Mouse (Mus musculus) midbrain, postnatal 0 days (tissue): ENCODE results near the gene Ggt6. TPM values are rescaled to one million over a fixed set of nuclear protein-coding genes. Genes with fewer than 3 reads are reported as not detected.
A peak's percentile ranks its signal among the peaks of the same experiment; 100 is the strongest.

Experiments
- ATAC-seq: fragments of 200-750 bp; cut with Nextera tagmentation; 2 replicates; pipeline ENCODE4 v1.8.0; 2017; ENCODE audit warnings: moderate number of reproducible peaks, mild to moderate bottlenecking, moderate TSS enrichment, moderate library complexity; ENCODE audit not compliant: low FRiP score
- DNase-seq: peaks from one replicate; pipeline ENCODE4 v3.0.0-alpha.2; 2015; ENCODE audit warnings: low spot score
- H3K27ac ChIP-seq: fragments of 300-500 bp; sonication (generic); 2 replicates; pipeline ENCODE4 v1.5.1; 2014; ENCODE audit warnings: low read depth, mild to moderate bottlenecking, low read length, mixed read lengths
- H3K27me3 ChIP-seq: fragments of 300-500 bp; sonication (generic); 2 replicates; pipeline ENCODE4 v1.6.1; 2014; ENCODE audit warnings: low read length, control low read depth, mixed read lengths; ENCODE audit not compliant: insufficient read depth
- H3K36me3 ChIP-seq: fragments of 300-500 bp; sonication (generic); 2 replicates; pipeline ENCODE4 v1.6.1; 2014; ENCODE audit warnings: low read length, control low read depth, mixed read lengths; ENCODE audit not compliant: insufficient read depth
- H3K4me1 ChIP-seq: fragments of 300-500 bp; sonication (generic); 2 replicates; pipeline ENCODE4 v1.6.1; 2014; ENCODE audit warnings: mild to moderate bottlenecking, control low read depth, antibody characterized with exemption, low read length, mixed read lengths; ENCODE audit not compliant: insufficient read depth
- H3K4me2 ChIP-seq: fragments of 300-500 bp; sonication (generic); 2 replicates; pipeline ENCODE4 v1.6.1; 2014; ENCODE audit warnings: low read depth, mild to moderate bottlenecking, low read length, mixed read lengths; ENCODE audit not compliant: poor library complexity, severe bottlenecking
- H3K4me3 ChIP-seq: fragments of 300-500 bp; sonication (generic); 2 replicates; pipeline ENCODE4 v1.5.1; 2014; ENCODE audit warnings: low read depth, mild to moderate bottlenecking, low read length, moderate library complexity
- H3K9ac ChIP-seq: fragments of 300-500 bp; sonication (generic); replicated peaks from 2 replicates; pipeline ENCODE4 v1.6.1; 2014; ENCODE audit warnings: mild to moderate bottlenecking, low read length, moderate library complexity, mixed read lengths; ENCODE audit not compliant: poor library complexity, severe bottlenecking
- H3K9me3 ChIP-seq: fragments of 300-500 bp; sonication (generic); 2 replicates; pipeline ENCODE4 v1.6.1; 2016; ENCODE audit warnings: low read length, control low read depth
- CTCF ChIP-seq: IDR thresholded peaks from 2 replicates; pipeline ENCODE4 v1.5.1; 2016; ENCODE audit warnings: antibody characterized with exemption, mild to moderate bottlenecking
- WGBS: fragments of 180-500 bp; shearing (Covaris S2); extraction: QIAGEN DNeasy Blood & Tissue Kit; methylation state at CpG from one replicate; pipeline ENCODE4 v1.1.7; 2014; 5-methylcytosine and 5-hydroxymethylcytosine counted together
- polyA plus RNA-seq: library from polyadenylated mRNA; unstranded; fragments of >200 nt; fragmentation: Nextera tagmentation; extraction: Ambion mirVana; gene quantifications from 2 replicates; pipeline ENCODE4 v1.2.1, GENCODE M21; 2015
- total RNA-seq: library from RNA; depleted of rRNA; stranded (reverse); fragments of >200 nt; gene quantifications from 2 replicates; pipeline ENCODE4 v1.2.3, GENCODE M21; 2014

The Ggt6 gene
- total and polyA plus RNA-seq, 2 experiments from 2014 or later = 1.4 TPM; not detected in 1

- no peaks in the 10 kb centered on the region for H3K4me1 ChIP-seq
- H3K9me3 ChIP-seq = no peaks in the 10 kb centered on the region
- ATAC-seq (no peak), DNase-seq (no peak)
- H3K27ac ChIP-seq = no peak overlapping the region
- no peaks in the 10 kb centered on the region for H3K27me3 ChIP-seq
- H3K36me3 ChIP-seq = peaks cover 9% of the 10 kb centered on the region; the same call in 1 of the 2 replicates
- no peak overlapping the region for H3K4me2 ChIP-seq
- 79% methylated on average over 6 of the region's 6 CpGs for WGBS
- H3K4me3 ChIP-seq = no peak overlapping the region
- TF ChIP-seq CTCF = no peak
- 0 out of 2 replicates have a peak overlapping the region, but pooled peaks have one; percentile 14 for H3K9ac ChIP-seq
Measured at GRCm38 (mm10) chr11:72471381-72471780, 36.1 kb downstream of the Ggt6 start.

- H3K4me2 ChIP-seq = no peak overlapping the region
- H3K9me3 ChIP-seq = no peaks in the 10 kb centered on the region
- H3K27ac ChIP-seq = no peak overlapping the region
- no peaks in the 10 kb centered on the region for H3K27me3 ChIP-seq
- ATAC-seq (no peak), DNase-seq (no peak)
- no peaks in the 10 kb centered on the region for H3K4me1 ChIP-seq
- H3K9ac ChIP-seq = no peak overlapping the region
- H3K36me3 ChIP-seq = peaks cover 9% of the 10 kb centered on the region; the same call in 1 of the 2 replicates
- H3K4me3 ChIP-seq = no peak overlapping the region
- TF ChIP-seq CTCF = no peak
- WGBS = 91% methylated on average over 4 of the region's 4 CpGs
Measured at GRCm38 (mm10) chr11:72473540-72473939, 38.2 kb downstream of the Ggt6 start.

- Histone ChIP-seq H3K4me3 (no peak overlapping the region), H3K27me3 (no peaks in the 10 kb centered on the region), H3K9me3 (no peaks in the 10 kb centered on the region), H3K36me3 (peaks cover 9% of the 10 kb centered on the region; the same call in 1 of the 2 replicates), H3K4me2 (no peak overlapping the region), H3K4me1 (no peaks in the 10 kb centered on the region), H3K9ac (no peak overlapping the region), H3K27ac (no peak overlapping the region)
- DNase-seq = no peak
- no peak for ATAC-seq
- WGBS = 85% methylated on average over 3 of the region's 3 CpGs
- TF ChIP-seq CTCF = no peak
Measured at GRCm38 (mm10) chr11:72474926-72475325, 39.6 kb downstream of the Ggt6 start.

GRCm38 (mm10) chr11:72475408-72475807 is 40.1 kb downstream of the Ggt6 start:
- H3K4me3 ChIP-seq = no peak overlapping the region
- no peak overlapping the region for H3K4me2 ChIP-seq
- H3K9ac ChIP-seq = no peak overlapping the region
- no peak for TF ChIP-seq CTCF
- H3K36me3 ChIP-seq = peaks cover 9% of the 10 kb centered on the region; the same call in 1 of the 2 replicates
- no peak for ATAC-seq
- no peaks in the 10 kb centered on the region for H3K4me1 ChIP-seq
- 78% methylated on average over 7 of the region's 7 CpGs for WGBS
- no peaks in the 10 kb centered on the region for H3K9me3 ChIP-seq
- H3K27me3 ChIP-seq = no peaks in the 10 kb centered on the region
- no peak for DNase-seq
- H3K27ac ChIP-seq = no peak overlapping the region

- Histone ChIP-seq H3K27ac (no peak overlapping the region), H3K9me3 (no peaks in the 10 kb centered on the region), H3K4me1 (no peaks in the 10 kb centered on the region), H3K9ac (no peak overlapping the region), H3K27me3 (no peaks in the 10 kb centered on the region), H3K4me2 (no peak overlapping the region), H3K4me3 (no peak overlapping the region), H3K36me3 (peaks cover 9% of the 10 kb centered on the region; the same call in 1 of the 2 replicates)
- no peak for TF ChIP-seq CTCF
- DNase-seq (no peak), ATAC-seq (no peak)
- WGBS = 82% methylated on average over 7 of the region's 7 CpGs
Measured at GRCm38 (mm10) chr11:72476074-72476625, 40.8 kb downstream of the Ggt6 start.

GRCm38 (mm10) chr11:72477182-72477581 is 41.9 kb downstream of the Ggt6 start:
- Histone ChIP-seq H3K9me3 (no peaks in the 10 kb centered on the region), H3K4me3 (no peak overlapping the region), H3K36me3 (peaks cover 9% of the 10 kb centered on the region; the same call in 1 of the 2 replicates), H3K4me1 (no peaks in the 10 kb centered on the region), H3K4me2 (no peak overlapping the region), H3K27me3 (no peaks in the 10 kb centered on the region), H3K27ac (0 out of 2 replicates have a peak overlapping the region, but pooled peaks have one; percentile 26), H3K9ac (no peak overlapping the region)
- WGBS = 27% methylated on average over 5 of the region's 5 CpGs
- no peak for TF ChIP-seq CTCF
- ATAC-seq = no peak
- no peak for DNase-seq
